Mouse (Mus musculus): ENCODE data around the gene Ntrk2. TPM values are rescaled to one million over a fixed set of nuclear protein-coding genes. Genes with fewer than 3 reads are reported as not detected.
A peak's percentile ranks its signal among the peaks of the same experiment; 100 is the strongest.

Gene Ntrk2
- total and polyA plus RNA-seq, 2 experiments from 2014 or later: 160 to 233 TPM

- H3K36me3 ChIP-seq (ENCODE audit: insufficient read depth, low read length): no peaks in the 10 kb centered on the region
- no peak for ATAC-seq
- no peak overlapping the region for H3K27ac ChIP-seq
- peaks cover 12% of the 10 kb centered on the region for H3K4me1 ChIP-seq (ENCODE audit: insufficient read depth, low read length)
- no peak for DNase-seq (ENCODE audit: low spot score)
- WGBS: 64% methylated on average over 4 of the region's 4 CpGs
- H3K4me2 ChIP-seq (ENCODE audit: low read depth, low read length): no peak overlapping the region
- H3K27me3 ChIP-seq (ENCODE audit: insufficient read depth, low read length): no peaks in the 10 kb centered on the region
- no peaks in the 10 kb centered on the region for H3K9me3 ChIP-seq (ENCODE audit: low read length)
- no peak overlapping the region for H3K9ac ChIP-seq (replicated peaks; ENCODE audit: low read length)
- no peak overlapping the region for H3K4me3 ChIP-seq (ENCODE audit: low read length)
- TF ChIP-seq CTCF (IDR thresholded peaks at IDR 0.05; ENCODE audit: low read depth): no peak
Measured at GRCm38 (mm10) chr13:59089016-59089415, 282.6 kb downstream of the Ntrk2 start.

- no peaks in the 10 kb centered on the region for H3K27me3 ChIP-seq (ENCODE audit: insufficient read depth, low read length)
- H3K4me3 ChIP-seq (ENCODE audit: low read length): no peak overlapping the region
- 18% methylated on average over 13 of the region's 13 CpGs for WGBS
- no peak overlapping the region for H3K9ac ChIP-seq (replicated peaks; ENCODE audit: low read length)
- H3K4me1 ChIP-seq (ENCODE audit: insufficient read depth, low read length): peaks cover 22% of the 10 kb centered on the region
- H3K9me3 ChIP-seq (ENCODE audit: low read length): no peaks in the 10 kb centered on the region
- no peaks in the 10 kb centered on the region for H3K36me3 ChIP-seq (ENCODE audit: insufficient read depth, low read length)
- H3K4me2 ChIP-seq (ENCODE audit: low read depth, low read length): no peak overlapping the region
- peak; percentile 81 for ATAC-seq
- peak; percentile 80 for DNase-seq (ENCODE audit: low spot score)
- no peak; the same call in 1 of the 2 replicates for TF ChIP-seq CTCF (IDR thresholded peaks at IDR 0.05; ENCODE audit: low read depth)
- peak overlapping the region; percentile 93 for H3K27ac ChIP-seq
Measured at GRCm38 (mm10) chr13:59091138-59091971, 285.0 kb downstream of the Ntrk2 start.

- peak; percentile 48 for ATAC-seq
- TF ChIP-seq CTCF (IDR thresholded peaks at IDR 0.05; ENCODE audit: low read depth): no peak
- no peaks in the 10 kb centered on the region for H3K9me3 ChIP-seq (ENCODE audit: low read length)
- peaks cover 22% of the 10 kb centered on the region for H3K4me1 ChIP-seq (ENCODE audit: insufficient read depth, low read length)
- no peak overlapping the region for H3K4me2 ChIP-seq (ENCODE audit: low read depth, low read length)
- H3K27me3 ChIP-seq (ENCODE audit: insufficient read depth, low read length): no peaks in the 10 kb centered on the region
- no peak overlapping the region for H3K4me3 ChIP-seq (ENCODE audit: low read length)
- DNase-seq (ENCODE audit: low spot score): no peak
- peak overlapping the region; percentile 93 for H3K27ac ChIP-seq
- WGBS: 21% methylated on average over 10 of the region's 10 CpGs
- no peaks in the 10 kb centered on the region for H3K36me3 ChIP-seq (ENCODE audit: insufficient read depth, low read length)
- no peak overlapping the region for H3K9ac ChIP-seq (replicated peaks; ENCODE audit: low read length)
Measured at GRCm38 (mm10) chr13:59092045-59092857, 285.9 kb downstream of the Ntrk2 start.

GRCm38 (mm10) chr13:59092858-59093154, 286.4 kb downstream of the Ntrk2 start:
- H3K9me3 ChIP-seq (ENCODE audit: low read length): no peaks in the 10 kb centered on the region
- peaks cover 22% of the 10 kb centered on the region for H3K4me1 ChIP-seq (ENCODE audit: insufficient read depth, low read length)
- ATAC-seq (peak; percentile 92), DNase-seq (ENCODE audit: low spot score) (peak; percentile 95)
- H3K4me3 ChIP-seq (ENCODE audit: low read length): no peak overlapping the region
- 4% methylated on average over 4 of the region's 4 CpGs for WGBS
- H3K36me3 ChIP-seq (ENCODE audit: insufficient read depth, low read length): no peaks in the 10 kb centered on the region
- no peak overlapping the region for H3K4me2 ChIP-seq (ENCODE audit: low read depth, low read length)
- H3K27me3 ChIP-seq (ENCODE audit: insufficient read depth, low read length): no peaks in the 10 kb centered on the region
- peak overlapping the region; percentile 93 for H3K27ac ChIP-seq
- H3K9ac ChIP-seq (replicated peaks; ENCODE audit: low read length): no peak overlapping the region
- no peak for TF ChIP-seq CTCF (IDR thresholded peaks at IDR 0.05; ENCODE audit: low read depth)

GRCm38 (mm10) chr13:59094722-59095121, 288.4 kb downstream of the Ntrk2 start:
- no peak for ATAC-seq
- 71% methylated on average over 7 of the region's 7 CpGs for WGBS
- Histone ChIP-seq H3K4me2 (ENCODE audit: low read depth, low read length) (no peak overlapping the region), H3K36me3 (ENCODE audit: insufficient read depth, low read length) (no peaks in the 10 kb centered on the region), H3K4me3 (ENCODE audit: low read length) (no peak overlapping the region), H3K4me1 (ENCODE audit: insufficient read depth, low read length) (peaks cover 22% of the 10 kb centered on the region), H3K27ac (peak overlapping the region; percentile 74), H3K9ac (replicated peaks; ENCODE audit: low read length) (no peak overlapping the region), H3K9me3 (ENCODE audit: low read length) (no peaks in the 10 kb centered on the region), H3K27me3 (ENCODE audit: insufficient read depth, low read length) (no peaks in the 10 kb centered on the region)
- peak; percentile 53 for DNase-seq (ENCODE audit: low spot score)
- TF ChIP-seq CTCF (IDR thresholded peaks at IDR 0.05; ENCODE audit: low read depth): 0 out of 2 replicates have a peak, but pooled peaks have one; percentile 8

- no peaks in the 10 kb centered on the region for H3K9me3 ChIP-seq (ENCODE audit: low read length)
- ATAC-seq (no peak), DNase-seq (ENCODE audit: low spot score) (no peak)
- no peak overlapping the region for H3K9ac ChIP-seq (replicated peaks; ENCODE audit: low read length)
- no peaks in the 10 kb centered on the region for H3K27me3 ChIP-seq (ENCODE audit: insufficient read depth, low read length)
- H3K27ac ChIP-seq: 0 out of 2 replicates have a peak overlapping the region, but pooled peaks have one; percentile 27
- no peak overlapping the region for H3K4me3 ChIP-seq (ENCODE audit: low read length)
- no peak for TF ChIP-seq CTCF (IDR thresholded peaks at IDR 0.05; ENCODE audit: low read depth)
- H3K36me3 ChIP-seq (ENCODE audit: insufficient read depth, low read length): no peaks in the 10 kb centered on the region
- 43% methylated on average over 10 of the region's 10 CpGs for WGBS
- H3K4me2 ChIP-seq (ENCODE audit: low read depth, low read length): no peak overlapping the region
- peaks cover 22% of the 10 kb centered on the region for H3K4me1 ChIP-seq (ENCODE audit: insufficient read depth, low read length)
Measured at GRCm38 (mm10) chr13:59095811-59096391, 289.5 kb downstream of the Ntrk2 start.
